Mouse (Mus musculus): ENCODE measurements around the gene Spata31. TPM values are rescaled to one million over a fixed set of nuclear protein-coding genes. Genes with fewer than 3 reads are reported as not detected.

Gene Spata31
- polyA plus RNA-seq (2012; rRNA removed), result not detected in 2 replicates

- H3K4me3 ChIP-seq (ENCODE audit: extremely low read depth, insufficient read depth, insufficient read length), result no peak within 1 kb of the TSS
- H3K27me3 ChIP-seq (ENCODE audit: control insufficient read depth, insufficient read depth, low read length), result no peaks in the 10 kb centered on the region
- TF ChIP-seq POLR2A (IDR thresholded peaks at IDR 0.05; ENCODE audit: low read depth, low read length) (no peak), CTCF (IDR thresholded peaks at IDR 0.05; ENCODE audit: extremely low read depth, insufficient read depth, insufficient read length, insufficient replicate concordance) (no peak)
- no peaks in the 10 kb centered on the region for H3K4me1 ChIP-seq (ENCODE audit: control insufficient read depth, insufficient read depth, insufficient read length)
- no peak within 1 kb of the TSS for H3K27ac ChIP-seq (ENCODE audit: insufficient read depth, low read length)
- DNase-seq (ENCODE audit: low read depth in 1 of 2, low spot score in 2 of 2), result no peak
- 67% methylated on average over 1 of the region's 1 CpGs for WGBS
- H3K36me3 ChIP-seq (ENCODE audit: control insufficient read depth, insufficient read depth, low read length), result no peaks in the 10 kb centered on the region
Measured at GRCm38 (mm10) chr13:64917191-64917590, at the start of gene Spata31. TSS of gene Spata31 (plus strand) at chr13:64917406.

- WGBS, result 50% methylated on average over 1 of the region's 1 CpGs
- no peaks in the 10 kb centered on the region for H3K36me3 ChIP-seq (ENCODE audit: control insufficient read depth, insufficient read depth, low read length)
- TF ChIP-seq CTCF (IDR thresholded peaks at IDR 0.05; ENCODE audit: extremely low read depth, insufficient read depth, insufficient read length, insufficient replicate concordance) (no peak), POLR2A (IDR thresholded peaks at IDR 0.05; ENCODE audit: low read depth, low read length) (no peak)
- no peak overlapping the region for H3K27ac ChIP-seq (ENCODE audit: insufficient read depth, low read length)
- H3K4me1 ChIP-seq (ENCODE audit: control insufficient read depth, insufficient read depth, insufficient read length), result no peaks in the 10 kb centered on the region
- no peak for DNase-seq (ENCODE audit: low read depth in 1 of 2, low spot score in 2 of 2)
- H3K27me3 ChIP-seq (ENCODE audit: control insufficient read depth, insufficient read depth, low read length), result no peaks in the 10 kb centered on the region
- H3K4me3 ChIP-seq (ENCODE audit: extremely low read depth, insufficient read depth, insufficient read length), result no peak overlapping the region
Measured at GRCm38 (mm10) chr13:64903132-64903531, 14.1 kb upstream of the Spata31 start.

GRCm38 (mm10) chr13:64903585-64904208 lies 13.5 kb upstream of the Spata31 start, which contains the start of gene Cntnap3:
TSS of gene Cntnap3 (minus strand) at chr13:64903955.
- DNase-seq (ENCODE audit: low read depth in 1 of 2, low spot score in 2 of 2), result no peak
- 19% methylated on average over 16 of the region's 16 CpGs for WGBS
- H3K4me3 ChIP-seq (ENCODE audit: extremely low read depth, insufficient read depth, insufficient read length), result no peak within 1 kb of the TSS
- no peak within 1 kb of the TSS for H3K27ac ChIP-seq (ENCODE audit: insufficient read depth, low read length)
- H3K4me1 ChIP-seq (ENCODE audit: control insufficient read depth, insufficient read depth, insufficient read length), result no peaks in the 10 kb centered on the region
- no peaks in the 10 kb centered on the region for H3K27me3 ChIP-seq (ENCODE audit: control insufficient read depth, insufficient read depth, low read length)
- no peaks in the 10 kb centered on the region for H3K36me3 ChIP-seq (ENCODE audit: control insufficient read depth, insufficient read depth, low read length)
- no peak for TF ChIP-seq CTCF (IDR thresholded peaks at IDR 0.05; ENCODE audit: extremely low read depth, insufficient read depth, insufficient read length, insufficient replicate concordance)
- TF ChIP-seq POLR2A (IDR thresholded peaks at IDR 0.05; ENCODE audit: low read depth, low read length), result no peak

Other genes starting within 250 kb of the Spata31 start
- 0.01 TPM in 1 of 2 replicates, not detected in the other for gene Cntnap3, start 13.5 kb upstream of the Spata31 start, polyA plus RNA-seq (2012; rRNA removed)
- not detected in 2 replicates for gene Spata31d1c, start 115.7 kb downstream of the Spata31 start, polyA plus RNA-seq (2012; rRNA removed)
- not detected in 2 replicates for gene Prss47, start 135.4 kb downstream of the Spata31 start, polyA plus RNA-seq (2012; rRNA removed)
- 9.8 and 12.7 TPM in 2 replicates for gene Mfsd14b, start 195.6 kb downstream of the Spata31 start, polyA plus RNA-seq (2012; rRNA removed)
- gene Olfr465-ps1, start 220.7 kb downstream of the Spata31 start, polyA plus RNA-seq (2012; rRNA removed), result not detected in 2 replicates
- gene Olfr466, start 232.8 kb downstream of the Spata31 start, polyA plus RNA-seq (2012; rRNA removed), result not detected in 2 replicates

Measured in spleen, adult 2 months (tissue).